Mouse (Mus musculus) right cerebral cortex, adult 2 months (tissue): ENCODE results near the gene Hipk1.

Source experiments
- DNase-seq, 2 experiments: peaks; one replicate each; pipeline ENCODE4 v3.0.0; 2021 to 2022; ENCODE audit warnings: low spot score in 2 of 2

Hipk1 gene

DNA sequence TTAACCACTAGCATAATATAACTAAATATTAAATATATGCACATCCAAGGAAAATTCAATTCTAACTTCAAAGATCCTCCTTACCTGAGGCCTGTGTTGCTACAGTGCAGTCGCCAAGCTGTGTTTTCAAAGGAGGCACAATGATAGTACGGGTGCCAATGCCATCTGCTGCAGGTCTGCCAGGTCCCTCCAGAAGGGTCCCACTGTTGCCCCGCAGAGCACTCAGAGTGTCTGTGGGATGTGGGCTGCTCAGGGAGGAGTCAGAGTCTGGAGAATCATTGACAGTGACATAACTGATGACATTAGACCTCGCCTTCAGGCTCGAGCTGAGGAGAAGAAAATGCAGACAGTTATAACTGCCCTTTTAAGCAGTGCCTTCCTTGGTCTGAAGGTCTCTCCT is 44.7 kb downstream of the Hipk1 start:
- no peak for DNase-seq

- no peak for DNase-seq
Measured at GRCm38 (mm10) chr3:103745001-103745770, 46.2 kb downstream of the Hipk1 start.

GRCm38 (mm10) chr3:103743208-103743607 is 48.2 kb downstream of the Hipk1 start:
- DNase-seq, result no peak

GRCm38 (mm10) chr3:103740342-103740741 is 51.0 kb downstream of the Hipk1 start:
- DNase-seq, result no peak

- no peak for DNase-seq
Measured at GRCm38 (mm10) chr3:103739329-103739728, 52.0 kb downstream of the Hipk1 start, which contains the start of gene Gm10964. TSS of gene Gm10964 (plus strand) at chr3:103739366.

DNA sequence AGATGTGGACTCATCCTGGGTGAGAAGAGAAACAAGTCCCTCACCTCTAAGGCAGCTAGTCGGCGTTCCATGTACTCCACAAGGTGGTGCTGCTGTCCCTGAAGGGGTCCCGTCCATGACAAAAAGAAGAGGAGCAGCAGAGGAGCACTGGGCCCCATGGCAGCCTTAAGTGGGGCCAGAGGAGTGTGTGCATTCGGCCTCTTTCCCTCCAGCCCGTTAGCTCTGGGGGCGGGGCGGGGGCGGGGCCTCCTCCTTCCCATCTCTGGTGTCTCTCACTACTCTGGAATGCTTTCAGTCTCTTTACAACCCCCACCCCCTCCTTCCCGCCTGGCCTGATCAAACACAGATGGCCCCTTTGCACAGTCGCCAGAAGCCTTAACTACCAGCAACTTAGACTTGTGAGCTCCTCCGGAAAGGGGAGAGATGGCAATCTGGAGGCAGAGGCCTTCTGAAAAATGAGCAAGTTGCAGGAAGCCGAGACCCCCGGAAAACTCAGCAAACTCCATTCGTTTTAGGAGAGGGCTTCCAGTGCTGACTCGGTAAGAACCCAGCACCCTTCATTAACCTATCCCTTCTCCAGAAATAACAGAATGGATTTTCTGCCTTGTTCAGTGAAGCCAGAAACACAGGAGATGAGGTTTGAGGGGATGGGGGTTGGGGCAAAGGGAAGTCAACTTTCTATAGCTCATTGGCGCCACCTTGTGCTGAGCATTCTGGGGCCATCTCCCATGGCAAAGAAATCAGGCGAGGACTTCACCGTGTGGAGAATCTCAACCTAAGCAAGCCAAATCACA is 53.4 kb downstream of the Hipk1 start, which contains the start of gene Olfml3:
Olfml3 (minus strand) TSS at position 224 of the 794 bp plus-strand sequence.
- DNase-seq, result peak; percentile 97

GRCm38 (mm10) chr3:103737061-103737754 is 54.2 kb downstream of the Hipk1 start:
- peak in 1 of 2 experiments; percentile 40 for DNase-seq

DNA sequence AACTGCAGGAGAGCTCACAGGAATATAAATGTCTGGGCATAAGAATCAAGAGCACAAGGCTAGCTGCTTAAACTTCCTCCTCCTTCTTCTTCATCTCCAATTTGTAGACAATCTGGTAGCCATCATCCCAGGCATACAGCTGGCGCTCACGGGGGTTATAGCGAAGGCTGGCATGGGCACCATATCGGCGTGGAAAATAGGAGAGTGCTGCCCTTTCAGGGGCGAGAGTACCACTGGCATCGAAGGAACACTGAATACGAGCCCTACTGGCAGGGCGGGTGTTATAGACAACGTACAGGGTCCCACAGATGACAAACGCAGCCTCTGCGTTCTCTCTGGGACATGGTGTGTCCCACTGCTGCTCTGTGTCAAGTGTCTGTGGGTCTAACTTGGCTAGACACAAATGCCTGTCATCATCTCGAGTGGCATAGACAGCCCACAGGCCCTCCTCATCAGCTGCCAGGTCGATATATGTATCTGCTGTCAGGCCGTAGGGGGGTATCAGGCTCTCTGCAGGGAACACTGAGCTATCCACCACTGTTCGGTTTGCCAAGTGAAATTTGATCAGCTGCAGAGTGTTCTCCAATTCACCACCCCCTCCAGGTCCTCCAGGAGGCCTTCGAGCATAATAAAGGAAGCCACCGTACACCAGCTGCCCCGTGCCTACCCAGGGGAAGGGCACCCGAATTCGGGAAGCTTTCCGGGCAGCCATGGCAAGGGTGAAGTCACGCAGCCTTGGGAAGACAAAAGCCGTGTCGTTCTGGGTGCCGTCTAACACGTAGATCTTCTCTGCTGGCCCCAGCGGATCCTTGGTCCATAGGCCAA is 55.4 kb downstream of the Hipk1 start:
- DNase-seq, result no peak

- DNase-seq, result peak in 1 of 2 experiments; percentile 28
Measured at GRCm38 (mm10) chr3:103734696-103735519, 56.5 kb downstream of the Hipk1 start.

GRCm38 (mm10) chr3:103733799-103734695 is 57.3 kb downstream of the Hipk1 start:
- peak; percentile 59 to 70 for DNase-seq

DNA sequence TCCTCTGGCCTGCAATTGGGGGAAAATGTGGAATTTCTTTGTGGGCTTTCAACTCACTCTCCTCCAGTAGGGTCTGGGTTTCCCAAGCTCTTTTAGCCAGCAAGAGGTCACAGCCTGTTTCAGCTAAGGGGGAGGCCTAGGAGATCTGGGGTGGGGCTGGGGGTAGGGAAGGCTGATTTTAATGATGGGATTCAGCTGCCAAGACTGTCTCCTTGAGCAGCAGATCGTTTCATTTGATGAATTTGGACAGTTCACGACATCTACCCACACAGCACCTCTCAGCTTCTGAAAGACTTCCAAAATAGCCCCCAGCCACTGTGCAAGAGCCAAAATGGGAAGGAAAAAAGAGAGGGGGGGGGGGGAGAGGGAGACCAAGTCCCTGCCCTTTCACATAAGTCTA is 58.2 kb downstream of the Hipk1 start:
- DNase-seq, result no peak

GRCm38 (mm10) chr3:103732116-103732515 is 59.2 kb downstream of the Hipk1 start:
- no peak for DNase-seq

DNA sequence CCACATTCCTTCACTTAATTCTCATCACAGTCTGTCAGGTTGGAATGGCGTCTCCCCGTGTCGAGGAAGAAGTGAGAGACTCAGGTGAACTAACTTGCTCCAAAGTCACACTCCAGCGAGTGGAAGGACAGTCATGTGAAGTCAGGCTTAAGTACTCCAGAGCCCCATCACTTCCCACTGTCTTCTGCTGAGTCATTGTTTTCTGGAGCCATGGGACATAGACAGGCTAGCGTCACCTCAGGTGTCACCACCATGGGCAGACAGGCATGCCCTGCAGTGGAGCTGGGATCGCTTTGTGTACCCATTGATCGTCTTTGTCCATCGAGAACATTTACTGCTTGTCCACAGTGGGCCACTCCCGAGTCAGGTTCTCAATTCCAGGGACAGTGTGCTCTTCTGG is 61.5 kb downstream of the Hipk1 start:
- no peak for DNase-seq

DNA sequence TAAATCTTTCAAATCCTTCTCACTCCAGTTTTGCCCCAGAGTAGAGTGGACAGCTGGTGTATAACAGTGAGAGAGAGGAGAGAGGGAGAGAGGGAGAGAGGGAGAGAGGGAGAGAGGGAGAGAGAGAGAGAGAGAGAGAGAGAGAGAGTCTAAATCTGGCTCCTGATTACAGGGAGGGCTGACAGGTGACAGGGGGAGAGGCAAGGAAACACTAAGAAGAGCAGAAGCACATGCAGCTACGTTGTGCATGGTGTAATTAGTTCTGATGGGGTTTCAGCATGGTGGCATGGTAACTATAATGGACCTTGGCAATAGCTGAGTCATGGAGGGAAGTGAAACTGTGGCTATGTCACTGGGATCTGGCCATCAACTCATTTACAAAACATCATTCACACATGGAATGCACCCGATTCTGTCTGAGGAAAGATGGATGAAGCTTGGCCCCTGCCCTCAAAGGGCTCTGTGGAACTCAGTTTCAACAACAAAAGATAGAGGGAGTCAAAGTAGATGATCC is 63.5 kb downstream of the Hipk1 start:
- DNase-seq, result no peak

GRCm38 (mm10) chr3:103726642-103727041 is 64.7 kb downstream of the Hipk1 start:
- DNase-seq, result no peak

- DNase-seq, result no peak
Measured at GRCm38 (mm10) chr3:103724137-103724536, 67.2 kb downstream of the Hipk1 start.

DNA sequence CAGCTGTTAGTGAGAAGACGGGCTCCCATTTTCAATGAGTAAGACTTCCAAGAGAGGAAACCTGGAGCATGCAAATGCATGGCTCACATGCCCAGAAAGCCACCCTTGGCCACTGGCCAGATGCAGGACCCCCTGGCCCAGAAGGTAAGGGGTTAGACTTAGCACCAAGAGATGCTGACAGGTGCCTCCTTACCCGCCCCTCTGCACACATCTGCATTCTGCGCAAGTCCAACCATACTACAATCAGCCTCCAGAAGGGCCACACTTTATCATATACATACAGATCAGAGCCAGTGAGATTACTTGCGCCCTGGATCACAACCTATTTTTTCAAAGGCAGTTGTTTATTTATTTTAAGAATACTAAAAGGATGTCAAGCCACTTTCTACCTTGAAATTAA is 72.6 kb downstream of the Hipk1 start:
- DNase-seq, result no peak

- DNase-seq, result peak in 1 of 2 experiments; percentile 36
Measured at GRCm38 (mm10) chr3:103716774-103717760, 74.3 kb downstream of the Hipk1 start.
